Comparison of ENCODE assay signal across 8 mouse cellular contexts in genomic region chr2:143113859-143114258, GRCm38 (mm10). TPM values are rescaled to one million over a fixed set of nuclear protein-coding genes. Genes with fewer than 3 reads are reported as not detected.
DNase-seq lines count a peak whose midpoint lies in the region; ATAC-seq and TF ChIP-seq lines count a peak whose summit lies in the region.

No protein-coding gene starts in this region.

- H3K4me2 ChIP-seq in kidney, embryonic 14.5 days (replicated peaks; ENCODE audit: low read depth, low read length) = no peak overlapping the region
- no peak overlapping the region for H3K4me2 ChIP-seq in hindbrain, embryonic 16.5 days (ENCODE audit: low read length)

- no peaks in the 10 kb centered on the region for H3K9me3 ChIP-seq in kidney, embryonic 14.5 days (ENCODE audit: control insufficient read depth, low read length)
- no peaks in the 10 kb centered on the region for H3K9me3 ChIP-seq in ES-E14 (ENCODE audit: control insufficient read depth, insufficient read depth, low read depth, low read length)
- no peaks in the 10 kb centered on the region for H3K9me3 ChIP-seq in hindbrain, embryonic 16.5 days (ENCODE audit: control insufficient read depth, low read length)

- no peaks in the 10 kb centered on the region for H3K27me3 ChIP-seq in kidney, embryonic 14.5 days (ENCODE audit: control insufficient read depth, insufficient read depth, low read length)
- H3K27me3 ChIP-seq in cerebellum, adult 2 months (ENCODE audit: control insufficient read depth, insufficient read depth, low read length) = no peaks in the 10 kb centered on the region
- no peaks in the 10 kb centered on the region for H3K27me3 ChIP-seq in hindbrain, embryonic 16.5 days (replicated peaks; ENCODE audit: control insufficient read depth, insufficient read depth, low read length)
- H3K27me3 ChIP-seq in thymus, adult 2 months (ENCODE audit: control insufficient read depth, insufficient read depth, low read length) = no peaks in the 10 kb centered on the region

- peak; percentile 56; the same call in 1 of the 2 replicates for TF ChIP-seq CTCF in cerebellum, adult 2 months (IDR thresholded peaks at IDR 0.05; ENCODE audit: borderline replicate concordance, insufficient read depth, low read depth, low read length)
- no peak for TF ChIP-seq CTCF in thymus, adult 2 months (IDR thresholded peaks at IDR 0.05; ENCODE audit: borderline replicate concordance, control insufficient read depth, extremely low read depth, insufficient read depth, low read length, poor library complexity)

- WGBS in kidney, embryonic 14.5 days = 88% methylated on average over 1 of the region's 1 CpGs
- WGBS in cerebellum, adult 2 months = 56% methylated on average over 1 of the region's 1 CpGs
- WGBS in hindbrain, embryonic 16.5 days = 70% methylated on average over 1 of the region's 1 CpGs
- WGBS in thymus, adult 2 months = 92% methylated on average over 1 of the region's 1 CpGs

- no peak overlapping the region for H3K27ac ChIP-seq in kidney, embryonic 14.5 days (ENCODE audit: low read depth, low read length)
- no peak overlapping the region for H3K27ac ChIP-seq in ES-E14 (ENCODE audit: insufficient read depth, low read depth, low read length, poor library complexity, severe bottlenecking)
- H3K27ac ChIP-seq in cerebellum, adult 2 months (ENCODE audit: insufficient read depth, low read length) = no peak overlapping the region
- no peak overlapping the region for H3K27ac ChIP-seq in hindbrain, embryonic 16.5 days (ENCODE audit: low read depth, low read length)
- no peak overlapping the region for H3K27ac ChIP-seq in thymus, adult 2 months (ENCODE audit: control insufficient read depth, insufficient read depth, low read length)

- no peaks in the 10 kb centered on the region for H3K4me1 ChIP-seq in kidney, embryonic 14.5 days (ENCODE audit: control insufficient read depth, insufficient read depth, low read length)
- H3K4me1 ChIP-seq in ES-E14 (ENCODE audit: control insufficient read depth in 2 of 2, insufficient read depth in 2 of 2, low read length in 2 of 2, poor library complexity in 1 of 2) = peaks cover 0 to 10% of the 10 kb centered on the region in 2 experiments; a peak in 2 of 4 replicates
- H3K4me1 ChIP-seq in cerebellum, adult 2 months (ENCODE audit: control insufficient read depth, insufficient read depth, low read length) = peaks cover 9% of the 10 kb centered on the region
- peaks cover 3% of the 10 kb centered on the region; the same call in 1 of the 2 replicates for H3K4me1 ChIP-seq in hindbrain, embryonic 16.5 days (ENCODE audit: control insufficient read depth, insufficient read depth, low read depth, low read length)
- H3K4me1 ChIP-seq in thymus, adult 2 months (replicated peaks; ENCODE audit: control insufficient read depth, insufficient read depth, low read length) = no peaks in the 10 kb centered on the region

- no peak overlapping the region for H3K4me3 ChIP-seq in kidney, embryonic 14.5 days (ENCODE audit: low read length)
- H3K4me3 ChIP-seq in ES-E14 (ENCODE audit: insufficient read depth in 1 of 2, low read depth in 1 of 2, low read length in 2 of 2, poor library complexity in 1 of 2, severe bottlenecking in 1 of 2) = no peak overlapping the region
- no peak overlapping the region for H3K4me3 ChIP-seq in cerebellum, adult 2 months (replicated peaks; ENCODE audit: insufficient read depth, low read depth, low read length)
- no peak overlapping the region for H3K4me3 ChIP-seq in hindbrain, embryonic 16.5 days (ENCODE audit: low read length)
- no peak overlapping the region for H3K4me3 ChIP-seq in thymus, adult 2 months (ENCODE audit: control insufficient read depth, insufficient read depth, low read length)

- TF ChIP-seq POLR2A in cerebellum, adult 2 months (IDR thresholded peaks at IDR 0.05; ENCODE audit: borderline replicate concordance, insufficient read depth, low read length) = no peak
- no peak for TF ChIP-seq POLR2A in thymus, adult 2 months (IDR thresholded peaks at IDR 0.05; ENCODE audit: control insufficient read depth, extremely low read depth, insufficient read depth, low read length, poor library complexity)

- H3K36me3 ChIP-seq in kidney, embryonic 14.5 days (ENCODE audit: control insufficient read depth, insufficient read depth, low read length) = no peaks in the 10 kb centered on the region
- H3K36me3 ChIP-seq in ES-E14 (ENCODE audit: control insufficient read depth, insufficient read depth, low read length, poor library complexity, severe bottlenecking) = no peaks in the 10 kb centered on the region
- no peaks in the 10 kb centered on the region for H3K36me3 ChIP-seq in hindbrain, embryonic 16.5 days (ENCODE audit: control insufficient read depth, insufficient read depth, low read length)
- no peaks in the 10 kb centered on the region for H3K36me3 ChIP-seq in thymus, adult 2 months (ENCODE audit: control insufficient read depth, insufficient read depth, low read length)

- in situ Hi-C loops in ES-E14 (cut with MboI; ENCODE audit: low sequenced_read_pairs in 2 of 2, unreplicated experiment in 2 of 2) = loop anchor here in 1 of 2 experiments (10.0 kb wide), 1 partner anchor 671 kb away; no protein-coding TSS in a partner anchor

- H3K9ac ChIP-seq in kidney, embryonic 14.5 days (ENCODE audit: low read depth, low read length) = no peak overlapping the region
- H3K9ac ChIP-seq in ES-E14 (ENCODE audit: insufficient read depth, low read depth, low read length, poor library complexity, severe bottlenecking) = no peak overlapping the region
- H3K9ac ChIP-seq in hindbrain, embryonic 16.5 days (ENCODE audit: low read depth, low read length) = no peak overlapping the region

- no peak for ATAC-seq in kidney, embryonic 14.5 days (ENCODE audit: low FRiP score, low TSS enrichment)
- ATAC-seq in hindbrain, embryonic 16.5 days = peak; percentile 74

- DNase-seq in kidney, postnatal 14 days = peak; percentile 8
- peak; percentile 38 for DNase-seq in ES-E14 (ENCODE audit: low read depth, low spot score)
- peak; percentile 35 to 57 for DNase-seq in cerebellum, adult 2 months
- no peak for DNase-seq in thymus, adult 2 months
- no peak for DNase-seq in urinary bladder, postnatal 4 days (ENCODE audit: low spot score in 2 of 2)
- DNase-seq in frontal cortex, postnatal 14 days (ENCODE audit: low spot score in 2 of 2) = no peak

TF ChIP-seq in ES-E14, 5 proteins besides CTCF, POLR2A, EP300 and RAD21:
- TF ChIP-seq HCFC1 (IDR thresholded peaks at IDR 0.05; ENCODE audit: borderline replicate concordance, insufficient read depth, low read length) (no peak), ZC3H11A (IDR thresholded peaks at IDR 0.05; ENCODE audit: borderline replicate concordance, low read depth, low read length) (peak; percentile 62; the same call in 1 of the 2 replicates), ZNF384 (IDR thresholded peaks at IDR 0.05; ENCODE audit: low read depth, low read length) (no peak)

RNA-seq across cellular contexts. Expression of gene Otor, which starts 35.6 kb away (rescaled TPM):
- polyA plus RNA-seq in kidney, embryonic 14.5 days (2014; fragmentation: Nextera tagmentation; extraction: Ambion mirVana) = 0.23 and 0.41 TPM in 2 replicates
- not detected in 2 replicates for total RNA-seq in ES-E14 (2012; rRNA removed)
- polyA plus RNA-seq in cerebellum, adult 2 months (2012; rRNA removed) = not detected in 2 replicates
- polyA plus RNA-seq in hindbrain, embryonic 16.5 days (2015; fragmentation: Nextera tagmentation; extraction: Ambion mirVana) = 0.34 TPM in 1 of 2 replicates, not detected in the other
- not detected in 2 replicates for polyA plus RNA-seq in thymus, adult 2 months (2012; rRNA removed)

RNA-seq across cellular contexts. Expression of gene Snrpb2, which starts 51.0 kb away (rescaled TPM):
- polyA plus RNA-seq in kidney, embryonic 14.5 days (2014; fragmentation: Nextera tagmentation; extraction: Ambion mirVana) = 102 and 136 TPM in 2 replicates
- total RNA-seq in ES-E14 (2012; rRNA removed) = 36.0 and 61.5 TPM in 2 replicates
- polyA plus RNA-seq in cerebellum, adult 2 months (2012; rRNA removed) = 21.0 and 22.6 TPM in 2 replicates
- polyA plus RNA-seq in hindbrain, embryonic 16.5 days (2015; fragmentation: Nextera tagmentation; extraction: Ambion mirVana) = 38.6 and 42.0 TPM in 2 replicates
- polyA plus RNA-seq in thymus, adult 2 months (2012; rRNA removed) = 7.0 and 7.5 TPM in 2 replicates

Comparison
In these comparisons a context has a peak if more than half of its experiments do, and no peak if none do; other contexts are left out.
1. DNase-seq: peak in kidney, postnatal 14 days (single experiment), ES-E14 (single experiment) and cerebellum, adult 2 months (2 of 2); none in thymus, adult 2 months (single experiment), urinary bladder, postnatal 4 days (0 of 2) and frontal cortex, postnatal 14 days (0 of 2).